Mouse (Mus musculus) cerebellum, postnatal 4 days (tissue): ENCODE data around the gene Pglyrp2.

ENCODE experiments used
- DNase-seq, 2 experiments: peaks; one replicate each; pipeline ENCODE4 v3.0.0; 2022; ENCODE audit warnings: low spot score in 2 of 2, mixed read lengths in 1 of 2

Pglyrp2 gene

GRCm38 (mm10) chr17:32424034-32424433, at the start of gene Pglyrp2:
Pglyrp2 (minus strand) TSS chr17:32424167.
- no peak for DNase-seq

GRCm38 (mm10) chr17:32472176-32472575, 48.2 kb upstream of the Pglyrp2 start:
- DNase-seq = no peak

- no peak for DNase-seq
Measured at GRCm38 (mm10) chr17:32470795-32471194, 46.8 kb upstream of the Pglyrp2 start.

GRCm38 (mm10) chr17:32468494-32468893, 44.5 kb upstream of the Pglyrp2 start:
- no peak for DNase-seq

- no peak for DNase-seq
Measured at GRCm38 (mm10) chr17:32454997-32455396, 31.0 kb upstream of the Pglyrp2 start.

GRCm38 (mm10) chr17:32454188-32454587, 30.2 kb upstream of the Pglyrp2 start:
- no peak for DNase-seq

GRCm38 (mm10) chr17:32452482-32452881, 28.5 kb upstream of the Pglyrp2 start, which contains the start of gene Cyp4f39:
Cyp4f39 (plus strand) TSS chr17:32452723.
- no peak for DNase-seq

GRCm38 (mm10) chr17:32450844-32451537, 27.0 kb upstream of the Pglyrp2 start:
- no peak for DNase-seq

GRCm38 (mm10) chr17:32449042-32449441, 25.1 kb upstream of the Pglyrp2 start:
- no peak for DNase-seq

- DNase-seq = no peak
Measured at GRCm38 (mm10) chr17:32447195-32447594, 23.2 kb upstream of the Pglyrp2 start.

GRCm38 (mm10) chr17:32445016-32445415, 21.0 kb upstream of the Pglyrp2 start:
- DNase-seq = no peak

- DNase-seq = no peak
Measured at GRCm38 (mm10) chr17:32443245-32443644, 19.3 kb upstream of the Pglyrp2 start.

- DNase-seq = no peak
Measured at GRCm38 (mm10) chr17:32437106-32437505, 13.1 kb upstream of the Pglyrp2 start.

- DNase-seq = no peak
Measured at GRCm38 (mm10) chr17:32435151-32435550, 11.2 kb upstream of the Pglyrp2 start.

- DNase-seq = no peak
Measured at GRCm38 (mm10) chr17:32434324-32434723, 10.4 kb upstream of the Pglyrp2 start.

- no peak for DNase-seq
Measured at GRCm38 (mm10) chr17:32431972-32432371, 8.0 kb upstream of the Pglyrp2 start.

GRCm38 (mm10) chr17:32426610-32427009, 2.6 kb upstream of the Pglyrp2 start:
- no peak for DNase-seq

GRCm38 (mm10) chr17:32420781-32421180, 3.2 kb downstream of the Pglyrp2 start:
- no peak for DNase-seq

GRCm38 (mm10) chr17:32419989-32420388, 4.0 kb downstream of the Pglyrp2 start:
- no peak for DNase-seq

GRCm38 (mm10) chr17:32416771-32417170, 7.2 kb downstream of the Pglyrp2 start:
- DNase-seq = no peak

- no peak for DNase-seq
Measured at GRCm38 (mm10) chr17:32415417-32416020, 8.4 kb downstream of the Pglyrp2 start.

- no peak for DNase-seq
Measured at GRCm38 (mm10) chr17:32411898-32412297, 12.1 kb downstream of the Pglyrp2 start.

GRCm38 (mm10) chr17:32403417-32403816, 20.6 kb downstream of the Pglyrp2 start, which contains the start of gene Rasal3:
Rasal3 (minus strand) TSS chr17:32403583.
- DNase-seq = no peak
